Mouse (Mus musculus) adrenal gland, postnatal 10 days (tissue): ENCODE data around the gene Gm21996. TPM values are rescaled to one million over a fixed set of nuclear protein-coding genes. Genes with fewer than 3 reads are reported as not detected.
"Not testable (repeated sequence)": the region's sequence is repeated elsewhere in the genome, so short reads cannot be mapped to it uniquely, and the experiment has no call there.

ENCODE experiments used
- DNase-seq: peaks from one replicate; pipeline ENCODE4 v3.0.0; 2021; ENCODE audit warnings: mixed read lengths
- long read RNA-seq, 2 experiments: library from polyadenylated mRNA; stranded (forward); transcript quantifications; one replicate each; pipeline ENCODE4 v2.0.0; 2021
- total RNA-seq, 2 experiments: library from RNA; stranded (reverse); gene quantifications; 2 replicates each; pipeline ENCODE4 v1.2.3; 2021

Gm21996 gene
- total RNA-seq = not detected
- long read RNA-seq, experiment 1 = 0 reads
- long read RNA-seq, experiment 2 = 0 reads

GRCm38 (mm10) chrY:89745432-89745831 is at the start of gene Gm21996:
Gene Gm21996, minus strand, starts transcription at chrY:89745532.
- DNase-seq = not testable (repeated sequence)
